Mouse (Mus musculus): ENCODE measurements around the gene Naip2. TPM values are rescaled to one million over a fixed set of nuclear protein-coding genes. Genes with fewer than 3 reads are reported as not detected.

Naip2 gene
- polyA plus RNA-seq, 1 experiment from 2014 or later, result 0.11 TPM

Other genes with a start within 250 kb of the Naip2 start
- 31.0 and 34.2 TPM in 2 replicates for gene Mccc2, start 186.5 kb downstream of the Naip2 start, polyA plus RNA-seq (2014; fragmentation: Nextera tagmentation; extraction: Ambion mirVana)
- 15.4 and 22.6 TPM in 2 replicates for gene Bdp1, start 98.0 kb downstream of the Naip2 start, polyA plus RNA-seq (2014; fragmentation: Nextera tagmentation; extraction: Ambion mirVana)
- 118 and 128 TPM in 2 replicates for gene Serf1, start 94.1 kb downstream of the Naip2 start, polyA plus RNA-seq (2014; fragmentation: Nextera tagmentation; extraction: Ambion mirVana)
- gene Smn1, start 77.2 kb downstream of the Naip2 start, polyA plus RNA-seq (2014; fragmentation: Nextera tagmentation; extraction: Ambion mirVana), result 41.7 and 44.0 TPM in 2 replicates
- 0.11 and 0.13 TPM in 2 replicates for gene Naip5, start 44.2 kb upstream of the Naip2 start, polyA plus RNA-seq (2014; fragmentation: Nextera tagmentation; extraction: Ambion mirVana)
- gene Naip6, start 115.6 kb upstream of the Naip2 start, polyA plus RNA-seq (2014; fragmentation: Nextera tagmentation; extraction: Ambion mirVana), result 0.14 and 0.21 TPM in 2 replicates

Data from heart, embryonic 11.5 days (tissue).